Mouse (Mus musculus) liver, adult 2 months (tissue): ENCODE measurements around the gene Cox17.

Experiments
- CTCF ChIP-seq: fragments of 200-500 bp; IDR thresholded peaks from 2 replicates; pipeline ENCODE4 v1.5.1; 2011; ENCODE audit warnings: low read depth, low read length, control low read depth
- POLR2A ChIP-seq: fragments of 200-500 bp; IDR thresholded peaks from 2 replicates; pipeline ENCODE4 v1.6.1; 2011; ENCODE audit warnings: low read length, control low read depth; ENCODE audit not compliant: insufficient read depth; ENCODE audit errors: extremely low read depth

DNA sequence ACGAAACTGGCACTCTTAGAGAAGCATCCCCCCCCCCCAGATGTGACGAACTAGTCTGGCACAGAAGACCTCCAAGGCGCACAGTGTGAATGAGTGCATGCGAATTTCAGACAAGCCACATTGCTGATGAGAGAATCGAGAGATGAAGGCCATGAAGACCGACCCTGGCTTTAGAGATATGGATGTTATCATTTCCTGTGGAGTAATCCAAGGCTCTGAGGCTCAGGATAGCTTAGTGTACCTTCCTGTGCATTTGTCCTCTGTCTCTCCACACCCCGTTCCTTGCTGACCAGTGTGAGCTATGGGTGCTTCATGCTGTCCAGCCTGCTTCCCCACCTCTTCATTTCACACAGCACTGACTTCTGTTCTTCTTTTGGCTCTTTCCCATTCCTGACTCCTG is 28.4 kb downstream of the Cox17 start:
- TF ChIP-seq POLR2A (no peak), CTCF (no peak)
